Mouse (Mus musculus): ENCODE results near the gene Insig2. TPM values are rescaled to one million over a fixed set of nuclear protein-coding genes. Genes with fewer than 3 reads are reported as not detected.

The Insig2 gene
- 46.9 and 52.8 TPM in 2 replicates for polyA plus RNA-seq (2015; fragmentation: Nextera tagmentation; extraction: Ambion mirVana)

DNA sequence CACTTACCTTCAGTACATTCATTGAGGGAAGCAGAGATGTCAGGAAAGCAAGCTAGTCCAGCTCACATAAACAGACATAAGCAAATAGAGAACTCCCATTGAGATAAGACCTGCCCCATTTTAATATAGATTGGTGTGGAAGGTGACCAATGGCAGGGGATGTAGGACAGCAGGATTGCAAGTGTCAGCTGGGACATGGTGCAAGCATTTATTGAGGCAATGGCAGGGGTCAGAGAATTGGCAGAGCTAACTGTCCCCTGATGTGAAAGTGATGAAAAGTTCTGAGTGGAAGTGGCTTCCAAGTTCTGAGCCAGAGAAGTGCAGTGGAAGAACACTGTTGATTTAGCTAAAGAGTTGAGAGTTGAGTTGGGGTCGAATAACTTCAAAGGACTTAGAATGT, at the start of gene Insig2:
Gene Insig2 (minus strand): TSS at position 105 of the 400 bp plus-strand sequence.
- Histone ChIP-seq H3K36me3 (ENCODE audit: insufficient read depth, low read length) (no peaks in the 10 kb centered on the region), H3K9me3 (replicated peaks; ENCODE audit: low read length) (no peaks in the 10 kb centered on the region), H3K4me2 (ENCODE audit: low read length) (no peak within 1 kb of the TSS), H3K27ac (no peak within 1 kb of the TSS), H3K9ac (ENCODE audit: low read depth, low read length) (no peak within 1 kb of the TSS), H3K27me3 (ENCODE audit: insufficient read depth, low read length) (no peaks in the 10 kb centered on the region), H3K4me1 (replicated peaks; ENCODE audit: insufficient read depth, low read length) (no peaks in the 10 kb centered on the region), H3K4me3 (replicated peaks; ENCODE audit: low read depth, low read length) (no peak within 1 kb of the TSS)
- no peak for TF ChIP-seq CTCF (IDR thresholded peaks at IDR 0.05; ENCODE audit: low read depth)
- 92% methylated on average over 1 of the region's 1 CpGs for WGBS
- DNase-seq (ENCODE audit: low spot score) (no peak), ATAC-seq (replicated peaks; ENCODE audit: low FRiP score, low read depth) (no peak)

DNA sequence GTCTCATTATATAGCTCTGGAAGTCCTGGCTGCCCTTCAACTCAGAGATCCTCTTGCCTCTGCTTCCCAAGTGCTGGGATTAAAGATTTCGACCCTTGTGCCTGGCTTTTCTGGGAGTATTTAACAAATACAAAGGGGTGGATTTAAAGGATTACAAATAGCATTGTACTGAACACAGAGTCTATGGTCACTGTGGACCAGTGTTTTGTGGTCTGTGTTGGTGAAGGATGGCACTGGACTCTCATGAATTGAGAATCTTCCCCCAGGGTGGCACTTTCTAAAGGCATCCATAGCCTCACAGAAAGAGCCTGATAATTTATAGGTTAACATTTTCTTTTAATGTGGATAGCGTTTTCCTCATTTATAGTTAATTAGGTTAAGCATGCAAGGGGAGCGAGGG, 49.2 kb upstream of the Insig2 start:
- no peak overlapping the region for H3K27ac ChIP-seq
- no peaks in the 10 kb centered on the region for H3K9me3 ChIP-seq (replicated peaks; ENCODE audit: low read length)
- H3K4me2 ChIP-seq (ENCODE audit: low read length), result no peak overlapping the region
- H3K36me3 ChIP-seq (ENCODE audit: insufficient read depth, low read length), result no peaks in the 10 kb centered on the region
- DNase-seq (ENCODE audit: low spot score) (no peak), ATAC-seq (replicated peaks; ENCODE audit: low FRiP score, low read depth) (no peak)
- no peak overlapping the region for H3K9ac ChIP-seq (ENCODE audit: low read depth, low read length)
- H3K4me1 ChIP-seq (replicated peaks; ENCODE audit: insufficient read depth, low read length), result no peaks in the 10 kb centered on the region
- TF ChIP-seq CTCF (IDR thresholded peaks at IDR 0.05; ENCODE audit: low read depth), result no peak
- WGBS, result 72% methylated on average over 3 of the region's 3 CpGs
- H3K4me3 ChIP-seq (replicated peaks; ENCODE audit: low read depth, low read length), result no peak overlapping the region
- no peaks in the 10 kb centered on the region for H3K27me3 ChIP-seq (ENCODE audit: insufficient read depth, low read length)

GRCm38 (mm10) chr1:121380033-121380432, 47.6 kb upstream of the Insig2 start:
- Histone ChIP-seq H3K4me2 (ENCODE audit: low read length) (no peak overlapping the region), H3K9ac (ENCODE audit: low read depth, low read length) (no peak overlapping the region), H3K9me3 (replicated peaks; ENCODE audit: low read length) (no peaks in the 10 kb centered on the region), H3K27ac (no peak overlapping the region), H3K27me3 (ENCODE audit: insufficient read depth, low read length) (no peaks in the 10 kb centered on the region), H3K36me3 (ENCODE audit: insufficient read depth, low read length) (no peaks in the 10 kb centered on the region), H3K4me3 (replicated peaks; ENCODE audit: low read depth, low read length) (no peak overlapping the region), H3K4me1 (replicated peaks; ENCODE audit: insufficient read depth, low read length) (no peaks in the 10 kb centered on the region)
- WGBS, result 81% methylated on average over 3 of the region's 3 CpGs
- DNase-seq (ENCODE audit: low spot score) (no peak), ATAC-seq (replicated peaks; ENCODE audit: low FRiP score, low read depth) (no peak)
- TF ChIP-seq CTCF (IDR thresholded peaks at IDR 0.05; ENCODE audit: low read depth), result no peak

GRCm38 (mm10) chr1:121377901-121378300, 45.5 kb upstream of the Insig2 start:
- no peak overlapping the region for H3K27ac ChIP-seq
- 89% methylated on average over 2 of the region's 2 CpGs for WGBS
- no peak for DNase-seq (ENCODE audit: low spot score)
- no peaks in the 10 kb centered on the region for H3K27me3 ChIP-seq (ENCODE audit: insufficient read depth, low read length)
- H3K4me1 ChIP-seq (replicated peaks; ENCODE audit: insufficient read depth, low read length), result no peaks in the 10 kb centered on the region
- ATAC-seq (replicated peaks; ENCODE audit: low FRiP score, low read depth), result no peak
- no peak overlapping the region for H3K4me3 ChIP-seq (replicated peaks; ENCODE audit: low read depth, low read length)
- H3K9me3 ChIP-seq (replicated peaks; ENCODE audit: low read length), result no peaks in the 10 kb centered on the region
- no peak overlapping the region for H3K9ac ChIP-seq (ENCODE audit: low read depth, low read length)
- no peak for TF ChIP-seq CTCF (IDR thresholded peaks at IDR 0.05; ENCODE audit: low read depth)
- H3K36me3 ChIP-seq (ENCODE audit: insufficient read depth, low read length), result no peaks in the 10 kb centered on the region
- H3K4me2 ChIP-seq (ENCODE audit: low read length), result no peak overlapping the region

GRCm38 (mm10) chr1:121377410-121377809, 45.0 kb upstream of the Insig2 start:
- no peak for TF ChIP-seq CTCF (IDR thresholded peaks at IDR 0.05; ENCODE audit: low read depth)
- H3K4me3 ChIP-seq (replicated peaks; ENCODE audit: low read depth, low read length), result no peak overlapping the region
- no peaks in the 10 kb centered on the region for H3K9me3 ChIP-seq (replicated peaks; ENCODE audit: low read length)
- ATAC-seq (replicated peaks; ENCODE audit: low FRiP score, low read depth) (no peak), DNase-seq (ENCODE audit: low spot score) (no peak)
- H3K4me2 ChIP-seq (ENCODE audit: low read length), result no peak overlapping the region
- no peaks in the 10 kb centered on the region for H3K4me1 ChIP-seq (replicated peaks; ENCODE audit: insufficient read depth, low read length)
- H3K27ac ChIP-seq, result no peak overlapping the region
- no peaks in the 10 kb centered on the region for H3K36me3 ChIP-seq (ENCODE audit: insufficient read depth, low read length)
- 90% methylated on average over 1 of the region's 1 CpGs for WGBS
- H3K27me3 ChIP-seq (ENCODE audit: insufficient read depth, low read length), result no peaks in the 10 kb centered on the region
- no peak overlapping the region for H3K9ac ChIP-seq (ENCODE audit: low read depth, low read length)

- H3K9me3 ChIP-seq (replicated peaks; ENCODE audit: low read length), result no peaks in the 10 kb centered on the region
- no peak overlapping the region for H3K4me3 ChIP-seq (replicated peaks; ENCODE audit: low read depth, low read length)
- no peaks in the 10 kb centered on the region for H3K36me3 ChIP-seq (ENCODE audit: insufficient read depth, low read length)
- no peaks in the 10 kb centered on the region for H3K4me1 ChIP-seq (replicated peaks; ENCODE audit: insufficient read depth, low read length)
- H3K9ac ChIP-seq (ENCODE audit: low read depth, low read length), result no peak overlapping the region
- H3K4me2 ChIP-seq (ENCODE audit: low read length), result no peak overlapping the region
- DNase-seq (ENCODE audit: low spot score), result no peak
- TF ChIP-seq CTCF (IDR thresholded peaks at IDR 0.05; ENCODE audit: low read depth), result no peak
- ATAC-seq (replicated peaks; ENCODE audit: low FRiP score, low read depth), result no peak
- 67% methylated on average over 2 of the region's 2 CpGs for WGBS
- no peak overlapping the region for H3K27ac ChIP-seq
- H3K27me3 ChIP-seq (ENCODE audit: insufficient read depth, low read length), result no peaks in the 10 kb centered on the region
Measured at GRCm38 (mm10) chr1:121373631-121374030, 41.2 kb upstream of the Insig2 start.

GRCm38 (mm10) chr1:121372656-121373055, 40.3 kb upstream of the Insig2 start:
- Histone ChIP-seq H3K36me3 (ENCODE audit: insufficient read depth, low read length) (no peaks in the 10 kb centered on the region), H3K4me3 (replicated peaks; ENCODE audit: low read depth, low read length) (no peak overlapping the region), H3K27ac (no peak overlapping the region), H3K9me3 (replicated peaks; ENCODE audit: low read length) (no peaks in the 10 kb centered on the region), H3K9ac (ENCODE audit: low read depth, low read length) (no peak overlapping the region), H3K27me3 (ENCODE audit: insufficient read depth, low read length) (no peaks in the 10 kb centered on the region), H3K4me1 (replicated peaks; ENCODE audit: insufficient read depth, low read length) (no peaks in the 10 kb centered on the region), H3K4me2 (ENCODE audit: low read length) (no peak overlapping the region)
- ATAC-seq (replicated peaks; ENCODE audit: low FRiP score, low read depth) (no peak), DNase-seq (ENCODE audit: low spot score) (no peak)
- no peak for TF ChIP-seq CTCF (IDR thresholded peaks at IDR 0.05; ENCODE audit: low read depth)
- WGBS, result 92% methylated on average over 1 of the region's 1 CpGs
